Mouse (Mus musculus) urinary bladder, postnatal 4 days (tissue): ENCODE data around the gene Gm45808.

Experiments used
- DNase-seq, 2 experiments: peaks; one replicate each; pipeline ENCODE4 v3.0.0; 2021 to 2022; ENCODE audit warnings: low spot score in 2 of 2

Gene Gm45808

GRCm38 (mm10) chr7:45451344-45451982 is 35.1 kb downstream of the Gm45808 start:
- peak; percentile 71 to 89 for DNase-seq

- no peak for DNase-seq
These were observed 36.6 kb downstream of the Gm45808 start for GRCm38 (mm10) chr7:45449974-45450373.

DNA sequence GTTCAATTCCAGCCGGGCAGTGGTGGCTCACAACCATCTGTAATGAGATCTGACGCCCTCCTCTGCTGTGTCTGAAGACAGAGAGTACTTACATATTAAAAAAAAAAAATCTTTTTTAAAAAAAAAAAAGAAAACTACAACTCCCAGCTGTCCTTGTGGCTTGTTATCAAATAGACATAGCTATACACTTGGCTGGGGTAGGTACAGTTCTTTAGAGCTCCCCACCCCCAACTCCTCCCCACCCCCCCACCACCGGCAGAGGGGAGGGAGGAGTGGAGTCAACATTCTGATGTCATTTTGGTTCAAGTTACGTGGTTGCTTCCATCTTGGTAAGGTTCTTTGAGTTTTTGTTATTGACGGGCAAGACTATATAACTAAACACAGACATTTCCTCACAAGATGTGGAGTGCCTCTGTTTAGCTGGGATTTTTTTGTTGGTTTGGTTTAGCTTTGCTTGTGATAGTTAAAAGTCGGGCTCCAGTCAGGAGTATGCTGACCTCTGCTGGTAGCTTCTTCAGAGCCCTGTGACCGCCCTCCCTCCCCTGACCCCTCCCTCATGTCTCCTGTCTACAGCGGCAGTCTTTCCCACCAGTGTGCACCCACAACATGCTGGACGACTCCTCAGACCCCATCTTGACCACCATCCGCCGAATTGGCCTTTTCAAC is 39.2 kb downstream of the Gm45808 start:
- no peak for DNase-seq

DNA sequence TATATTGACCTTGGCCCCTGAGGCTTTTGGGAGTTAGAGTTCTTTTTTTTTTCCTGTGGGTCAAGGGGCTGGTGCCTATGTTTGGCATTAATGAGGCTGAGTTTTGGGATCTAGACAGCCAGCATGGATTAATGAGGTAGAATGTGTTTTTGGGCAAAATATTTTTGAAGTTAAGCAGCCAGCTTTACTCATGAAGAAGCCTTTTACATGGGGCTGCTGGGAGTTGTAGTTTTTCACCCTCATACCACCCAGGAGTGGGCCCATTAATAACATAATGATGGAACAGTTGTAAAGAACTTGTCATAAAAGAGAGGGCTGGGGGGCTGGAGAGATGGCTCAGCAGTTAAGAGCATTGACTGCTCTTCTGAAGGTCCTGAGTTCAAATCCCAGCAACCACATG is 40.0 kb downstream of the Gm45808 start:
- no peak for DNase-seq

DNA sequence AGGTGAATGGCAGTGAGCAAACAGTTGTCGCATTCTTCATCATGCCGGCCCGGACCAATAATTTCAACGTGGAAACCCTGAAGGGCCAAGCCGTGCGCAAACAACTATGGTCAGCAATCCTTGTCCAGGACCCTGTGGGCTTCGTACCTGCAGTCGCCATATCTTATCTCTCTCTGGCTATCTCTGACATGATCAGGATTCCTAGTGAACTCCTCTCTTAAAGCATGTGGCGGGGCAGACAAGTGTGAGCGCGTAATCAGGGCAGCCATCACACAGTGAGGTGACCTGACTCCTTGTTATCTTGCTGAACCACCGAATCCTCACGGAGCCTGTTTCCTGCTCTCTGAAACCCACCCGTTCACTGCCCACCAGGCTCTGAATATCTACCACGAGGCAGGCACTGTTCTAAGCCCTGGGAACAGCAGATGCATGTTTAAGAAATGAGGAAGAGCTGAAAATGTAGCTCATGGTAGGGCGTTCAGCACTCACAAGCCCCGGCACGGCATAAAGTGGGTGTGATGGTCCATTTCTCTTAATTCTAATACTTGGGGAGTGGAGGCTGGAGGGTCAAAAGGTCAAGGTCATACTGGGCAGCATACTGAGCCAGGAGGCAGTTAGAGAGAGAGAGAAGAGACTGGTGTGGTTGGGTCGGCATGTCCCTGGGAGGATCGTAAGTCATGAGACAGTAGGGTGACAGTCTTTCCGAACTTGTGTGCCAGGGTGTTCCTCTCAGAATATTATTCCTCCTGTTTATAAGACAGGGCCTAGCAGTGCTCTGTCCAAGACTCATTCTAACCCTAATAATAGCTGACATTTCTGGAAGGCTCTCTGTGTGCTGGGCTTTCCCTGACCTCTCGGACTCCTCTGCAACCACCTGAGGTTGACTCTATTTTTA is 42.8 kb downstream of the Gm45808 start:
- no peak for DNase-seq

GRCm38 (mm10) chr7:45437521-45438276 is 48.9 kb downstream of the Gm45808 start, which contains the start of gene Ruvbl2:
Gene Ruvbl2 (minus strand): TSS chr7:45438096.
- DNase-seq, result no peak

- DNase-seq, result no peak
These were observed 49.6 kb downstream of the Gm45808 start for GRCm38 (mm10) chr7:45437046-45437445.

DNA sequence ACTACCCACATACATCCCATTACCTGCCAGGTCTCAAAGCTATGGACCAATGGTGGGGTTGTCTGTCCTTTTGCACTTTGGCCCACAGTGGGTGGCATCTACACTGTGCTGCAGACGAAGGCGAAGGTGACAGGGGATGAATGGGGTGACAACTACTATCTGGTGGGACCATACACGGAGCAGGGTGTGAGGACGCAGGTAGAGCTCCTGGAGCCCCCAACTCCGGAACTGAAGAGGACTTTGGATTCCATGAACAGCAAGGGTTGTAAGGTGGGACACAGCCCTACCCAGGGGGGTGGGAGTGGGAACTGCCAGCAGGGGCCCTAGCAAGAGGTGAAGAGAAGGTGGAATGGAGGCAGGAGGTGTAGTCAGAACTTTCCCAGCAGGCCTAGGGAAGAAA is 50.2 kb downstream of the Gm45808 start:
- no peak for DNase-seq

GRCm38 (mm10) chr7:45435038-45435437 is 51.6 kb downstream of the Gm45808 start:
- DNase-seq, result no peak

- peak; percentile 100 for DNase-seq
These were observed 52.2 kb downstream of the Gm45808 start, which contains the start of gene Gys1 for GRCm38 (mm10) chr7:45434203-45435015. Gene Gys1 (plus strand): TSS chr7:45434844.

GRCm38 (mm10) chr7:45433835-45434202 is 52.8 kb downstream of the Gm45808 start:
- DNase-seq, result no peak

DNA sequence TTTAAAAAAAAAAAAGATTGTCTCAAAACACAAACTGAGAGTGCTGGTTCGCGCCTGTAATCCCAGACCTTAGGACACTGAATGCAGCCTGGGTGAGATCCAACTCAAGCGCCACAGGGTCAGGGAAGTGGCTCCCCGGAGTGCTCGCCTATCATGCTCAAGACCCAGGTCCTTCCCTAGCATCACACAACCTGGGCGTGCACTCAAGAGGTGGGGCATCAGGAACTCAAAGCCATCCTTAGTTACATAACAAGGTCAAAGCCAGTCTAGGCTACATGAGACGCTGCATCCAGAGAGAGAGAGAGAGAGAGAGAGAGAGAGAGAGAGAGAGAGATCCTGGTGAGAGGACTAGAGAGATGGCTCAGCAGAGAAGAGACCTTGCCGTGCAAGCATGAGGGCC is 60.1 kb downstream of the Gm45808 start:
- no peak for DNase-seq

GRCm38 (mm10) chr7:45421194-45421593 is 65.4 kb downstream of the Gm45808 start:
- DNase-seq, result peak in 1 of 2 experiments; percentile 58

DNA sequence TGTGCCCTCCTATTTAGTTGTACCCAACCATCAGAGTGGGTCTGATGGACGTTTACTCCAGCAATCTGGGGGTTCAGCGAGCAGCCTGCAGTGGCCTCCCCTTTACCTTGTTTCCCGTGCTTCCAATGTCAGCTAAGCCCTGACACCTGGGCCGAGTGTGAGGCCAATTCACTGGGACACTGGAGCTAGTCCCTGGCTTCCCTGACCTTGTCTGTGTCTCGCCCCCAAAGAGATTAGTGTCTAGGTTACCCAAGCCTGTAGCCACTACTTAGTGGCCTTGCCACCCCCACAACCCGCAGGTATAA is 66.0 kb downstream of the Gm45808 start, which contains the start of gene Lhb:
Lhb (plus strand) TSS at position 206 of the 305 bp plus-strand sequence.
- DNase-seq, result peak in 1 of 2 experiments; percentile 49

- no peak for DNase-seq
These were observed 66.6 kb downstream of the Gm45808 start for GRCm38 (mm10) chr7:45419859-45420614.

GRCm38 (mm10) chr7:45417962-45418492 is 68.6 kb downstream of the Gm45808 start:
- peak in 1 of 2 experiments; percentile 50 for DNase-seq
